Mouse (Mus musculus) myocyte (in vitro differentiated cells): ENCODE results near the gene Slc39a9.

ENCODE experiments used
- CEBPB ChIP-seq: IDR thresholded peaks from 2 replicates; pipeline ENCODE4 v1.6.1; 2011; ENCODE audit warnings: mild to moderate bottlenecking, moderate library complexity; ENCODE audit not compliant: poor library complexity, insufficient read depth, severe bottlenecking
- E2F4 ChIP-seq: IDR thresholded peaks from one replicate; pipeline ENCODE4 v1.6.1; 2011; ENCODE audit warnings: mild to moderate bottlenecking, control low read depth, moderate library complexity; ENCODE audit not compliant: insufficient read depth
- MAX ChIP-seq: IDR thresholded peaks from one replicate; pipeline ENCODE4 v1.6.1; 2011; ENCODE audit warnings: low read depth, mild to moderate bottlenecking, control low read depth
- MYOD1 ChIP-seq, 3 experiments: IDR thresholded peaks; one replicate each; pipeline ENCODE4 v1.6.1; 2011; ENCODE audit warnings: control low read depth in 2 of 3, low read depth in 2 of 3, mild to moderate bottlenecking in 2 of 3, moderate library complexity in 1 of 3; ENCODE audit not compliant: insufficient read length in 2 of 3, control insufficient read depth in 1 of 3
- MYOG ChIP-seq, 3 experiments: IDR thresholded peaks; one replicate each; pipeline ENCODE4 v1.6.1; 2011; ENCODE audit warnings: control low read depth in 2 of 3, low read depth in 2 of 3, mild to moderate bottlenecking in 2 of 3; ENCODE audit not compliant: insufficient read length in 2 of 3, control insufficient read depth in 1 of 3, insufficient read depth in 1 of 3
- POLR2A ChIP-seq: IDR thresholded peaks from one replicate; pipeline ENCODE4 v1.6.1; 2011; ENCODE audit warnings: low read depth, mild to moderate bottlenecking, control low read depth, moderate library complexity; ENCODE audit not compliant: insufficient read length
- POLR2AphosphoS2 ChIP-seq: IDR thresholded peaks from one replicate; pipeline ENCODE4 v1.6.1; 2011; ENCODE audit warnings: low read depth, control low read depth; ENCODE audit not compliant: insufficient read length
- REST ChIP-seq: IDR thresholded peaks from one replicate; pipeline ENCODE4 v1.6.1; 2011; ENCODE audit warnings: mild to moderate bottlenecking, control low read depth, moderate library complexity; ENCODE audit not compliant: insufficient read depth, insufficient read length
- SRF ChIP-seq: IDR thresholded peaks from one replicate; pipeline ENCODE4 v1.6.1; 2011; ENCODE audit warnings: low read depth; ENCODE audit not compliant: control insufficient read depth, insufficient read length
- TCF12 ChIP-seq: IDR thresholded peaks from one replicate; pipeline ENCODE4 v1.6.1; 2011; ENCODE audit warnings: mild to moderate bottlenecking, control low read depth; ENCODE audit not compliant: poor library complexity, insufficient read depth, severe bottlenecking
- TCF3 ChIP-seq: IDR thresholded peaks from one replicate; pipeline ENCODE4 v1.6.1; 2011; ENCODE audit warnings: low read depth, control low read depth; ENCODE audit not compliant: insufficient read length
- USF1 ChIP-seq: IDR thresholded peaks from one replicate; pipeline ENCODE4 v1.6.1; 2011; ENCODE audit warnings: low read depth, mild to moderate bottlenecking, control low read depth, moderate library complexity

DNA sequence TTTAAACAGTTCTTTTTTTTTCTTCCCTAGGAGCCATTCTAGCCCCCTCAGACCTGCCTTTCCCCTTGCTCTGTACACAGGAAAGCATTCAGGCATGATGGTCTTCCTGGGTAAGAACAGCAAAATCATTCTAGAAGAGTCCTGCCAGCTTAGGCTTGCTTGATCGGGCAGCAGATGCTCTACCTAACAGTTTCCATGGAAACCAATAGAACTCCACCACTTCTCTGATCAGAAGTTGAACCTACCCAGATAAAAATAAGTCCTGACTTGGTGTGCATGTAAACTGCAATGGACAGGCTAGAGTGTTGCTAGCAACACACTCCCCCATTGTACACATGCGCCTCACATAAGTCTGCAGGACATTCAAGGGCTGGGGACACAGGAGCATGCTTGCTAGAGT, 39.5 kb upstream of the Slc39a9 start:
- no peak for TF ChIP-seq POLR2AphosphoS2
- no peak for TF ChIP-seq POLR2A
- no peak for TF ChIP-seq USF1
- TF ChIP-seq E2F4, result no peak
- no peak for TF ChIP-seq MAX
- no peak for TF ChIP-seq MYOG (IDR thresholded peaks at IDR 0.05; ENCODE audit: control insufficient read depth in 1 of 3, insufficient read depth in 1 of 3, insufficient read length in 2 of 3, low read depth in 2 of 3)
- TF ChIP-seq REST, result no peak
- TF ChIP-seq TCF3, result no peak
- no peak for TF ChIP-seq TCF12
- TF ChIP-seq MYOD1 (IDR thresholded peaks at IDR 0.05; ENCODE audit: control insufficient read depth in 1 of 3, insufficient read length in 2 of 3, low read depth in 2 of 3), result no peak
- TF ChIP-seq CEBPB, result no peak
- no peak for TF ChIP-seq SRF
